ENCODE assay signal across 8 mouse cellular contexts in the genomic region with DNA sequence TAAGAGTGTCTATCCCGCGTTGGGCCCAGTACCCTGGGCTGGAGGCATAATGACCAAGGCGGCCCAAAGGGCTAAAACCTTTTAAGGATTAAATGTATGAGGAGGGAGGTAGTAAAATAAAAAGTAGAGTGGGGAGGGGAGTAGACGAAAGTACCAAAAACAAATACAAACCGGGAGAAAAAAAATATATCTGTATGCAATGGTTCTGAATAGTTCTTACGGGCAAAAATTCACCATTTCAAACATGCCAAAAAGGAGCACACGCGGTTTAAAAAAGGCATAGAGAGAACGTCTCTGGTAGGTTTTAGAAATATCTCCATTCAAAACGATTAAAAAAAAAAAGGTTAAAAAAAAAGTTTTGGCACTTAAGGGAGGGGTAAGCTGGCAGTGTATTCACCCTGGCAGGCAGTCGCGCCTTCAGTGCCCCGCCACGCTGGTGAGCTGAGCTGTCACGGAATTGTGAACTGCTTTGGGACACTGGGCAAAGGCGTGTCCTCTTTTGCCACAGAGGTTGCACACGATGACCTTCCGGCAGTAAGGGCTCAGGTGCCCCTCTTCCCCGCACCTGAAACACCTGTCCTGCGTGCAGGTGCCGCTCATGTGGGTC. TPM values are rescaled to one million over a fixed set of nuclear protein-coding genes. Genes with fewer than 3 reads are reported as not detected.
DNase-seq lines count a peak whose midpoint lies in the region; ATAC-seq and TF ChIP-seq lines count a peak whose summit lies in the region.

No protein-coding gene starts in this region.

- no peak for DNase-seq in lung, postnatal 14 days
- DNase-seq in kidney, postnatal 4 days: peak; percentile 53 to 68
- DNase-seq in midbrain, postnatal 0 days (ENCODE audit: low spot score): no peak
- no peak for DNase-seq in layer of hippocampus, adult 8-10 months (ENCODE audit: low spot score in 2 of 2)
- DNase-seq in left cerebral cortex, postnatal 4 days: no peak
- DNase-seq in thymus, adult 2 months: no peak

- peak overlapping the region; percentile 82 for H3K4me2 ChIP-seq in lung, embryonic 15.5 days
- peak overlapping the region; percentile 93 for H3K4me2 ChIP-seq in forebrain, embryonic 15.5 days (replicated peaks)
- H3K4me2 ChIP-seq in midbrain, postnatal 0 days (ENCODE audit: low read depth, low read length, poor library complexity, severe bottlenecking): peak overlapping the region; percentile 78

- no peaks in the 10 kb centered on the region for H3K36me3 ChIP-seq in lung, embryonic 15.5 days
- no peaks in the 10 kb centered on the region for H3K36me3 ChIP-seq in forebrain, embryonic 15.5 days
- no peaks in the 10 kb centered on the region for H3K36me3 ChIP-seq in midbrain, postnatal 0 days (ENCODE audit: insufficient read depth, low read length)
- H3K36me3 ChIP-seq in thymus, adult 2 months (ENCODE audit: control insufficient read depth, insufficient read depth, low read length): no peaks in the 10 kb centered on the region

- peaks cover 33% of the 10 kb centered on the region for H3K4me1 ChIP-seq in lung, embryonic 15.5 days
- peaks cover 45% of the 10 kb centered on the region for H3K4me1 ChIP-seq in forebrain, embryonic 15.5 days
- H3K4me1 ChIP-seq in midbrain, postnatal 0 days (ENCODE audit: insufficient read depth, low read length): peaks cover 11% of the 10 kb centered on the region; the same call in 1 of the 2 replicates
- peaks cover 8% of the 10 kb centered on the region; the same call in 1 of the 2 replicates for H3K4me1 ChIP-seq in thymus, adult 2 months (replicated peaks; ENCODE audit: control insufficient read depth, insufficient read depth, low read length)

- peak overlapping the region; percentile 94 for H3K9ac ChIP-seq in lung, embryonic 15.5 days
- H3K9ac ChIP-seq in forebrain, embryonic 15.5 days (replicated peaks): peak overlapping the region; percentile 91
- peak overlapping the region; percentile 90 for H3K9ac ChIP-seq in midbrain, postnatal 0 days (replicated peaks; ENCODE audit: low read length, poor library complexity, severe bottlenecking)

- intact Hi-C loops in left cerebral cortex, postnatal 4 days (cut with DNase I): no loop called here

- H3K9me3 ChIP-seq in lung, embryonic 15.5 days: no peaks in the 10 kb centered on the region
- H3K9me3 ChIP-seq in forebrain, embryonic 15.5 days: no peaks in the 10 kb centered on the region
- H3K9me3 ChIP-seq in midbrain, postnatal 0 days (ENCODE audit: low read length): no peaks in the 10 kb centered on the region

- no peaks in the 10 kb centered on the region for H3K27me3 ChIP-seq in lung, embryonic 15.5 days
- H3K27me3 ChIP-seq in forebrain, embryonic 15.5 days: no peaks in the 10 kb centered on the region
- H3K27me3 ChIP-seq in midbrain, postnatal 0 days (ENCODE audit: insufficient read depth, low read length): no peaks in the 10 kb centered on the region
- peaks cover 7% of the 10 kb centered on the region for H3K27me3 ChIP-seq in thymus, adult 2 months (ENCODE audit: control insufficient read depth, insufficient read depth, low read length)

- peak overlapping the region; percentile 81 for H3K4me3 ChIP-seq in lung, embryonic 15.5 days
- peak overlapping the region; percentile 85 for H3K4me3 ChIP-seq in forebrain, embryonic 15.5 days
- H3K4me3 ChIP-seq in midbrain, postnatal 0 days (ENCODE audit: low read depth, low read length): peak overlapping the region; percentile 69
- no peak overlapping the region for H3K4me3 ChIP-seq in thymus, adult 2 months (ENCODE audit: control insufficient read depth, insufficient read depth, low read length)

- TF ChIP-seq POLR2A in thymus, adult 2 months (IDR thresholded peaks at IDR 0.05; ENCODE audit: control insufficient read depth, extremely low read depth, insufficient read depth, low read length, poor library complexity): no peak

- 2% methylated on average over 21 of the region's 21 CpGs for WGBS in lung, embryonic 15.5 days
- WGBS in forebrain, embryonic 15.5 days: 1% methylated on average over 21 of the region's 21 CpGs
- WGBS in midbrain, postnatal 0 days: 2% methylated on average over 21 of the region's 21 CpGs
- 80% methylated on average over 21 of the region's 21 CpGs for WGBS in thymus, adult 2 months

- TF ChIP-seq CTCF in midbrain, postnatal 0 days (IDR thresholded peaks at IDR 0.05): no peak
- TF ChIP-seq CTCF in thymus, adult 2 months (IDR thresholded peaks at IDR 0.05; ENCODE audit: borderline replicate concordance, control insufficient read depth, extremely low read depth, insufficient read depth, low read length, poor library complexity): no peak

- peak overlapping the region; percentile 99 for H3K27ac ChIP-seq in lung, embryonic 15.5 days
- H3K27ac ChIP-seq in forebrain, embryonic 15.5 days (replicated peaks): peak overlapping the region; percentile 97
- peak overlapping the region; percentile 96 for H3K27ac ChIP-seq in midbrain, postnatal 0 days (ENCODE audit: low read depth, low read length)
- no peak overlapping the region for H3K27ac ChIP-seq in thymus, adult 2 months (ENCODE audit: control insufficient read depth, insufficient read depth, low read length)

- no peak for ATAC-seq in lung, embryonic 15.5 days (ENCODE audit: borderline replicate concordance, extremely low read depth, low FRiP score, low TSS enrichment)
- ATAC-seq in forebrain, embryonic 15.5 days (replicated peaks): no peak
- no peak for ATAC-seq in midbrain, postnatal 0 days (ENCODE audit: low FRiP score)

RNA-seq across cellular contexts. Expression of a gene that starts 1.6 kb away (rescaled TPM):
- polyA plus RNA-seq in lung, embryonic 15.5 days (2015; fragmentation: Nextera tagmentation; extraction: Ambion mirVana): 37.7 and 40.5 TPM in 2 replicates
- polyA plus RNA-seq in forebrain, embryonic 15.5 days (2015; fragmentation: Nextera tagmentation; extraction: Ambion mirVana): 18.7 TPM in 2 replicates
- total RNA-seq in midbrain, postnatal 0 days (2014; rRNA removed): 15.1 and 15.2 TPM in 2 replicates
- polyA plus RNA-seq in midbrain, postnatal 0 days (2015; fragmentation: Nextera tagmentation; extraction: Ambion mirVana): 13.9 and 16.6 TPM in 2 replicates
- 10 to 100 TPM in 2 of 4 experiments, 1 to 10 TPM in 2; 9.1 to 10.4 (median 9.9) TPM for total RNA-seq in layer of hippocampus, adult 8-10 months (2022)
- total RNA-seq in left cerebral cortex, postnatal 4 days (2021): 10 to 100 TPM; 12.5 to 13.8 TPM
- 1.7 and 2.0 TPM in 2 replicates for polyA plus RNA-seq in thymus, adult 2 months (2012; rRNA removed)

RNA-seq across cellular contexts. Expression of a gene that starts 2.1 kb away (rescaled TPM):
- 3.0 and 3.1 TPM in 2 replicates for polyA plus RNA-seq in lung, embryonic 15.5 days (2015; fragmentation: Nextera tagmentation; extraction: Ambion mirVana)
- 2.1 and 3.7 TPM in 2 replicates for polyA plus RNA-seq in forebrain, embryonic 15.5 days (2015; fragmentation: Nextera tagmentation; extraction: Ambion mirVana)
- total RNA-seq in midbrain, postnatal 0 days (2014; rRNA removed): 0.94 and 1.8 TPM in 2 replicates
- 3.3 and 4.9 TPM in 2 replicates for polyA plus RNA-seq in midbrain, postnatal 0 days (2015; fragmentation: Nextera tagmentation; extraction: Ambion mirVana)
- total RNA-seq in layer of hippocampus, adult 8-10 months (2022): 1 to 10 TPM; 2.5 to 3.9 (median 3.0) TPM
- 1 to 10 TPM; 2.6 to 3.1 TPM for total RNA-seq in left cerebral cortex, postnatal 4 days (2021)
- polyA plus RNA-seq in thymus, adult 2 months (2012; rRNA removed): 0.36 and 0.50 TPM in 2 replicates

RNA-seq across cellular contexts. Expression of a gene that starts 15.4 kb away (rescaled TPM):
- polyA plus RNA-seq in lung, embryonic 15.5 days (2015; fragmentation: Nextera tagmentation; extraction: Ambion mirVana): 10.5 and 11.3 TPM in 2 replicates
- polyA plus RNA-seq in forebrain, embryonic 15.5 days (2015; fragmentation: Nextera tagmentation; extraction: Ambion mirVana): 17.7 and 18.3 TPM in 2 replicates
- 45.3 and 55.7 TPM in 2 replicates for total RNA-seq in midbrain, postnatal 0 days (2014; rRNA removed)
- polyA plus RNA-seq in midbrain, postnatal 0 days (2015; fragmentation: Nextera tagmentation; extraction: Ambion mirVana): 9.4 and 10.8 TPM in 2 replicates
- 10 to 100 TPM; 13.7 to 17.3 (median 16.5) TPM for total RNA-seq in layer of hippocampus, adult 8-10 months (2022)
- total RNA-seq in left cerebral cortex, postnatal 4 days (2021): 100 to 1,000 TPM; 102 to 105 TPM
- 3.8 and 4.5 TPM in 2 replicates for polyA plus RNA-seq in thymus, adult 2 months (2012; rRNA removed)

RNA-seq across cellular contexts. Expression of a gene that starts 36.8 kb away (rescaled TPM):
- 0.14 and 0.36 TPM in 2 replicates for polyA plus RNA-seq in lung, embryonic 15.5 days (2015; fragmentation: Nextera tagmentation; extraction: Ambion mirVana)
- 13.5 and 13.6 TPM in 2 replicates for polyA plus RNA-seq in forebrain, embryonic 15.5 days (2015; fragmentation: Nextera tagmentation; extraction: Ambion mirVana)
- 72.5 and 80.2 TPM in 2 replicates for total RNA-seq in midbrain, postnatal 0 days (2014; rRNA removed)
- polyA plus RNA-seq in midbrain, postnatal 0 days (2015; fragmentation: Nextera tagmentation; extraction: Ambion mirVana): 103 and 111 TPM in 2 replicates
- total RNA-seq in layer of hippocampus, adult 8-10 months (2022): 100 to 1,000 TPM in 2 of 4 experiments, 10 to 100 TPM in 2; 90.3 to 104 (median 96.4) TPM
- 10 to 100 TPM; 18.7 to 27.1 TPM for total RNA-seq in left cerebral cortex, postnatal 4 days (2021)
- polyA plus RNA-seq in thymus, adult 2 months (2012; rRNA removed): 0.07 TPM in 1 of 2 replicates, not detected in the other

RNA-seq across cellular contexts. Expression of a gene that starts 51.2 kb away (rescaled TPM):
- polyA plus RNA-seq in lung, embryonic 15.5 days (2015; fragmentation: Nextera tagmentation; extraction: Ambion mirVana): not detected in 2 replicates
- not detected in 2 replicates for polyA plus RNA-seq in forebrain, embryonic 15.5 days (2015; fragmentation: Nextera tagmentation; extraction: Ambion mirVana)
- total RNA-seq in midbrain, postnatal 0 days (2014; rRNA removed): not detected in 2 replicates
- polyA plus RNA-seq in midbrain, postnatal 0 days (2015; fragmentation: Nextera tagmentation; extraction: Ambion mirVana): not detected in 2 replicates
- total RNA-seq in layer of hippocampus, adult 8-10 months (2022): not detected
- not detected for total RNA-seq in left cerebral cortex, postnatal 4 days (2021)
- not detected in 2 replicates for polyA plus RNA-seq in thymus, adult 2 months (2012; rRNA removed)

Comparison
In these comparisons a context has a peak if more than half of its experiments do, and no peak if none do; other contexts are left out.
1. DNase-seq: peak in kidney, postnatal 4 days (2 of 2); none in lung, postnatal 14 days (single experiment), midbrain, postnatal 0 days (single experiment), layer of hippocampus, adult 8-10 months (0 of 2), left cerebral cortex, postnatal 4 days (single experiment) and thymus, adult 2 months (single experiment).
2. Peak in every context shown above with its lines, with median percentiles within 50 percentile points of each other: H3K4me2 ChIP-seq and H3K9ac ChIP-seq.